ENCODE assay signal across 18 mouse cellular contexts in genomic region chr2:141024316-141025043, GRCm38 (mm10).
DNase-seq lines count a peak whose midpoint lies in the region; ATAC-seq and TF ChIP-seq lines count a peak whose summit lies in the region.
"Had no signal": no experiment of that assay in that cellular context is flagged by ENCODE, and none has a peak within 500 bp of the region (broad histone marks: within the 10 kb centered on the region; RNA-seq: fewer than 3 reads in every experiment).

No protein-coding gene starts in this region.

- peak overlapping the region; percentile 15; the same call in 1 of the 2 replicates for H3K27ac ChIP-seq in forebrain, embryonic 10.5 days
- H3K27ac ChIP-seq in forebrain, postnatal 0 days (ENCODE audit: low read depth, low read length) = no peak overlapping the region
- no peak overlapping the region for H3K27ac ChIP-seq in neural tube, embryonic 13.5 days (replicated peaks)
- H3K27ac ChIP-seq in hindbrain, postnatal 0 days = no peak overlapping the region
- H3K27ac ChIP-seq: limb, embryonic 15.5 days had no signal

- DNase-seq in forebrain, embryonic 10.5 days (ENCODE audit: extremely low spot score, low spot score) = no peak
- DNase-seq in forebrain, postnatal 0 days = no peak
- DNase-seq in neural tube, embryonic 10.5 days (ENCODE audit: extremely low spot score, low spot score) = no peak
- DNase-seq in hindbrain, postnatal 0 days (ENCODE audit: low spot score) = peak; percentile 55
- no peak for DNase-seq in urinary bladder, postnatal 4 days (ENCODE audit: low spot score in 2 of 2)
- no peak for DNase-seq in thymus, postnatal 4 days
- DNase-seq in urinary bladder, postnatal 14 days (ENCODE audit: low spot score) = no peak
- DNase-seq: adrenal gland, adult 2 months; cerebellum, adult 18-20 months; cerebellum, postnatal 36 days; gastrocnemius, postnatal 10 days; kidney, adult 9 months; liver, postnatal 0 days; lung, postnatal 4 days; thymus, postnatal 25 days had no signal

- H3K27me3 ChIP-seq in forebrain, embryonic 10.5 days (ENCODE audit: poor library complexity, severe bottlenecking) = no peaks in the 10 kb centered on the region
- no peaks in the 10 kb centered on the region for H3K27me3 ChIP-seq in forebrain, postnatal 0 days (ENCODE audit: insufficient read depth, low read length)
- H3K27me3 ChIP-seq in neural tube, embryonic 13.5 days = no peaks in the 10 kb centered on the region
- H3K27me3 ChIP-seq in hindbrain, postnatal 0 days (ENCODE audit: insufficient read depth, low read length) = no peaks in the 10 kb centered on the region
- H3K27me3 ChIP-seq: CH12.LX; limb, embryonic 15.5 days had no signal

- peaks cover 23% of the 10 kb centered on the region for H3K4me1 ChIP-seq in forebrain, embryonic 10.5 days
- 0 out of 2 replicates have a peak, but pooled peaks cover 3% of the 10 kb centered on the region for H3K4me1 ChIP-seq in forebrain, postnatal 0 days (ENCODE audit: insufficient read depth)
- peaks cover 7% of the 10 kb centered on the region; the same call in 1 of the 2 replicates for H3K4me1 ChIP-seq in neural tube, embryonic 13.5 days (replicated peaks)
- no peaks in the 10 kb centered on the region for H3K4me1 ChIP-seq in hindbrain, postnatal 0 days (ENCODE audit: insufficient read depth, low read length)
- H3K4me1 ChIP-seq: limb, embryonic 15.5 days had no signal

- 57% methylated on average over 6 of the region's 6 CpGs for WGBS in forebrain, embryonic 10.5 days
- WGBS in forebrain, postnatal 0 days = 28% methylated on average over 6 of the region's 6 CpGs
- 52% methylated on average over 6 of the region's 6 CpGs for WGBS in neural tube, embryonic 13.5 days
- 50% methylated on average over 6 of the region's 6 CpGs for WGBS in hindbrain, postnatal 0 days

- H3K9ac ChIP-seq in forebrain, postnatal 0 days = no peak overlapping the region
- no peak overlapping the region for H3K9ac ChIP-seq in neural tube, embryonic 13.5 days
- no peak overlapping the region for H3K9ac ChIP-seq in hindbrain, postnatal 0 days (replicated peaks; ENCODE audit: low read length)
- H3K9ac ChIP-seq: limb, embryonic 15.5 days; liver, postnatal 0 days had no signal

- H3K4me3 ChIP-seq in forebrain, embryonic 10.5 days = no peak overlapping the region
- H3K4me3 ChIP-seq in forebrain, postnatal 0 days (ENCODE audit: low read depth, low read length) = no peak overlapping the region
- no peak overlapping the region for H3K4me3 ChIP-seq in neural tube, embryonic 13.5 days
- H3K4me3 ChIP-seq in hindbrain, postnatal 0 days (ENCODE audit: low read length) = no peak overlapping the region
- H3K4me3 ChIP-seq: limb, embryonic 15.5 days had no signal

- H3K36me3 ChIP-seq in forebrain, embryonic 10.5 days (replicated peaks) = no peaks in the 10 kb centered on the region
- H3K36me3 ChIP-seq in forebrain, postnatal 0 days (ENCODE audit: insufficient read depth) = no peaks in the 10 kb centered on the region
- H3K36me3 ChIP-seq in neural tube, embryonic 13.5 days = no peaks in the 10 kb centered on the region
- no peaks in the 10 kb centered on the region for H3K36me3 ChIP-seq in hindbrain, postnatal 0 days (ENCODE audit: insufficient read depth, low read length)
- H3K36me3 ChIP-seq: limb, embryonic 15.5 days had no signal

- H3K9me3 ChIP-seq in forebrain, embryonic 10.5 days = no peaks in the 10 kb centered on the region
- no peaks in the 10 kb centered on the region for H3K9me3 ChIP-seq in forebrain, postnatal 0 days (ENCODE audit: low read length)
- H3K9me3 ChIP-seq in neural tube, embryonic 13.5 days = no peaks in the 10 kb centered on the region
- H3K9me3 ChIP-seq in hindbrain, postnatal 0 days (ENCODE audit: low read length) = no peaks in the 10 kb centered on the region
- H3K9me3 ChIP-seq: limb, embryonic 15.5 days had no signal

- no peak for TF ChIP-seq CTCF in forebrain, postnatal 0 days (IDR thresholded peaks at IDR 0.05; ENCODE audit: low read depth)
- TF ChIP-seq CTCF in hindbrain, postnatal 0 days (IDR thresholded peaks at IDR 0.05; ENCODE audit: low read depth) = no peak

- H3K4me2 ChIP-seq in forebrain, postnatal 0 days (ENCODE audit: low read depth) = no peak overlapping the region
- H3K4me2 ChIP-seq in neural tube, embryonic 13.5 days = no peak overlapping the region
- no peak overlapping the region for H3K4me2 ChIP-seq in hindbrain, postnatal 0 days (ENCODE audit: low read depth, low read length)
- H3K4me2 ChIP-seq: limb, embryonic 15.5 days had no signal

- no peak for ATAC-seq in forebrain, postnatal 0 days
- ATAC-seq in neural tube, embryonic 13.5 days (ENCODE audit: low read depth) = 0 out of 2 replicates have a peak, but pooled peaks have one; percentile 36
- no peak for ATAC-seq in hindbrain, postnatal 0 days
- ATAC-seq: liver, postnatal 0 days had no signal
